Mouse (Mus musculus) thymus, postnatal 10 days (tissue): ENCODE measurements at regions not wholly inside any gene's neighbourhood (a gene's known extent, or its start where the extent isn't known, plus 50 kb on each side); places are given as distances from the start of the nearest gene placed in this dataset.

Source experiments
- DNase-seq, 2 experiments: peaks; one replicate each; pipeline ENCODE4 v3.0.0; 2021; ENCODE audit warnings: low spot score in 2 of 2

- DNase-seq = no peak
These were observed 73.3 kb upstream of the 1700024P04Rik start for GRCm38 (mm10) chr13:99057696-99058095.

GRCm38 (mm10) chr13:99057293-99057588, 72.9 kb upstream of the 1700024P04Rik start:
- DNase-seq = no peak

- no peak for DNase-seq
These were observed 72.3 kb upstream of the 1700024P04Rik start for GRCm38 (mm10) chr13:99056432-99057292.

GRCm38 (mm10) chr13:99055609-99056321, 71.4 kb upstream of the 1700024P04Rik start:
- no peak for DNase-seq

- no peak for DNase-seq
These were observed 67.7 kb upstream of the 1700024P04Rik start for GRCm38 (mm10) chr13:99052076-99052475.

GRCm38 (mm10) chr13:99049699-99050098, 65.3 kb upstream of the 1700024P04Rik start:
- DNase-seq = no peak

- no peak for DNase-seq
These were observed 64.3 kb upstream of the 1700024P04Rik start for GRCm38 (mm10) chr13:99048651-99049100.

GRCm38 (mm10) chr13:99047219-99047618, 62.9 kb upstream of the 1700024P04Rik start:
- no peak for DNase-seq

- DNase-seq = no peak
These were observed 62.4 kb upstream of the 1700024P04Rik start for GRCm38 (mm10) chr13:99046737-99047136.

GRCm38 (mm10) chr13:99042086-99042485, 57.7 kb upstream of the 1700024P04Rik start:
- no peak for DNase-seq

GRCm38 (mm10) chr13:99041256-99041655, 56.9 kb upstream of the 1700024P04Rik start:
- no peak for DNase-seq

GRCm38 (mm10) chr13:99040846-99041245, 56.5 kb upstream of the 1700024P04Rik start:
- no peak for DNase-seq

- DNase-seq = no peak
These were observed 55.8 kb upstream of the 1700024P04Rik start for GRCm38 (mm10) chr13:99040171-99040570.

- no peak for DNase-seq
These were observed 54.7 kb upstream of the 1700024P04Rik start for GRCm38 (mm10) chr13:99039063-99039385.

GRCm38 (mm10) chr13:99038198-99039062, 54.1 kb upstream of the 1700024P04Rik start:
- DNase-seq = no peak

- DNase-seq = no peak
These were observed 52.8 kb upstream of the 1700024P04Rik start for GRCm38 (mm10) chr13:99037131-99037530.
